Mouse (Mus musculus): ENCODE measurements around the gene 8030474K03Rik. TPM values are rescaled to one million over a fixed set of nuclear protein-coding genes. Genes with fewer than 3 reads are reported as not detected.

Gene 8030474K03Rik
- not detected for polyA plus RNA-seq (2017; shearing (Covaris generic))

DNA sequence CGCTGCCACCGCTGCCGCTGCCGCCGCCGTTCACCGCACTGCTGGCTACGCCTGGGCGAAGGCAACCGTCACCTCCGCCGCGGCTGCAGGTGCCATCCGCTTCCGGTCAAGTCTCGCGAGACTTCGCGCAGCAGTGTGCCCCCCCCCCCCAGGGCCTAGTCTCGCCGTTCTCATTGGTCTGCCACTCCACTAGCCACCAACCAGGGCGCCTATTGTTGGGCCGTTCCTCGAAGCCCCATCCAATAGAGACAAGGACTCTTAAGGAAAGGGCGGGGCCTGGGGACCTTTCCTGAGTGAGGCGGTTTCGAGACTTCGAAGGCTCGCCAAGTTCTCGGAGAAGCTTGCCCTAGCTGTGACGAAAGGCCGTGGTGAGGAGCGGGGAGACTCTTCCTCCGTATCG, at the start of gene 8030474K03Rik, which contains the start of gene Gm4779:
TSS of gene 8030474K03Rik (plus strand) at position 315 of the 400 bp plus-strand sequence.
TSS of gene Gm4779 (minus strand) at position 82 of the 400 bp plus-strand sequence.

Other genes with a start within 250 kb of the 8030474K03Rik start
- gene Ogt, start 154.6 kb upstream of the 8030474K03Rik start, polyA plus RNA-seq (2017; shearing (Covaris generic)): 100 to 1,000 TPM; 200 to 302 TPM
- 100 to 1,000 TPM in 1 of 2 experiments, 10 to 100 TPM in 1; 89.8 to 529 TPM for gene Cxcr3, start 60.4 kb upstream of the 8030474K03Rik start, polyA plus RNA-seq (2017; shearing (Covaris generic))
- gene Gm4779, start 233 bp upstream of the 8030474K03Rik start, polyA plus RNA-seq (2017; shearing (Covaris generic)): not detected
- gene Nhsl2, start 54.7 kb downstream of the 8030474K03Rik start, polyA plus RNA-seq (2017; shearing (Covaris generic)): 1 to 10 TPM in 1 of 2 experiments, under 1 TPM in 1; 0.17 to 4.8 TPM

All from activated CD4-positive, CD25-positive, alpha-beta regulatory T cell (primary cell).